ENCODE assay signal across 17 mouse cellular contexts in genomic region chr5:147131912-147132311, GRCm38 (mm10). TPM values are rescaled to one million over a fixed set of nuclear protein-coding genes. Genes with fewer than 3 reads are reported as not detected.
"Had no signal": no experiment of that assay in that cellular context is flagged by ENCODE, and none has a peak within 500 bp of the region (broad histone marks: within the 10 kb centered on the region; RNA-seq: fewer than 3 reads in every experiment).

No protein-coding gene starts in this region.

- H3K9ac ChIP-seq: liver, embryonic 15.5 days; neural tube, embryonic 13.5 days had no signal

- H3K9me3 ChIP-seq: limb, embryonic 10.5 days; liver, embryonic 15.5 days; neural tube, embryonic 13.5 days had no signal

- H3K27ac ChIP-seq: left cerebral cortex, adult 2 months; limb, embryonic 10.5 days; liver, embryonic 15.5 days; neural tube, embryonic 13.5 days; stomach, postnatal 0 days had no signal

- H3K36me3 ChIP-seq: limb, embryonic 10.5 days; liver, embryonic 15.5 days; neural tube, embryonic 13.5 days had no signal

- DNase-seq: kidney, postnatal 25 days; lung, adult 2 months; lung, postnatal 36 days; midbrain, embryonic 14.5 days; right cerebral cortex, postnatal 14 days; thymus, postnatal 4 days had no signal

- ATAC-seq: lung, postnatal 0 days had no signal

- H3K4me2 ChIP-seq: liver, embryonic 11.5 days; liver, embryonic 15.5 days; neural tube, embryonic 13.5 days had no signal

- H3K4me3 ChIP-seq: left cerebral cortex, adult 2 months; limb, embryonic 10.5 days; liver, embryonic 15.5 days; neural tube, embryonic 13.5 days had no signal

- H3K4me1 ChIP-seq: liver, embryonic 15.5 days had no signal

RNA-seq across cellular contexts. Expression of gene Gsx1, which starts 56.6 kb away (rescaled TPM):
- total RNA-seq: megakaryocyte progenitor cell, adult 5-6 weeks had no signal
- polyA plus RNA-seq: kidney, embryonic 16.5 days; limb, embryonic 10.5 days; limb, embryonic 14.5 days; liver, embryonic 11.5 days; liver, embryonic 15.5 days; lung, adult 2 months; lung, postnatal 0 days; spleen, adult 2 months; stomach, postnatal 0 days had no signal
